Mouse (Mus musculus): Measurements from ENCODE around the gene Birc5.

DNA sequence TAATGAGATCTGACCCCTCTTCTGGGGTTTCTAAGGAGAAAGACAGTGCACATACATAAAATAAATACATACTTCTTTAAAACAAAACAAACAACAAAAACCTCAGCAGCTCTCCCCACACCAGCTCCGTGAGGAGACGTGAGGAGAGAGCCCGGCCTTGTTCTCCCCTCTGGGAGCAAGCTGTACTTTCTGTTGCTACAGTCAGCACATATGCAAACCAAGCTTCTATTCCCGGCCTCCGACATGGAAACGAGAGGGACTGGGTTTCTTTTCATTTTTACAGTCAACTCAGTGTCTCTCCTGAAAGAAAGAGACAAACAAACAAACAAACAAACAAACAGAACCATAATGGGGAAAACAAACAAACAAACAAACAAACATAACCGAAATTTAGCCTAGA, 49.0 kb upstream of the Birc5 start:
- no peak for TF ChIP-seq POLR2A (IDR thresholded peaks at IDR 0.05; ENCODE audit: borderline replicate concordance, low read depth, low read length)
- no peak for TF ChIP-seq CTCF (IDR thresholded peaks at IDR 0.05; ENCODE audit: low read depth, low read length)
